Mouse (Mus musculus): ENCODE measurements around the gene Ncor2. TPM values are rescaled to one million over a fixed set of nuclear protein-coding genes. Genes with fewer than 3 reads are reported as not detected.

Ncor2 gene
- total RNA-seq, 2 experiments from 2014 or later = 183 to 200 TPM

- intact Hi-C loops (cut with DNase I) = no loop called here
- DNase-seq (ENCODE audit: low spot score in 2 of 2) = peak; percentile 57 to 87
Measured at GRCm38 (mm10) chr5:125174726-125175672, 4.0 kb downstream of the Ncor2 start.

- DNase-seq (ENCODE audit: low spot score in 2 of 2) = no peak
- intact Hi-C loops (cut with DNase I) = no loop called here
Measured at GRCm38 (mm10) chr5:125173868-125174267, 5.2 kb downstream of the Ncor2 start.

DNA sequence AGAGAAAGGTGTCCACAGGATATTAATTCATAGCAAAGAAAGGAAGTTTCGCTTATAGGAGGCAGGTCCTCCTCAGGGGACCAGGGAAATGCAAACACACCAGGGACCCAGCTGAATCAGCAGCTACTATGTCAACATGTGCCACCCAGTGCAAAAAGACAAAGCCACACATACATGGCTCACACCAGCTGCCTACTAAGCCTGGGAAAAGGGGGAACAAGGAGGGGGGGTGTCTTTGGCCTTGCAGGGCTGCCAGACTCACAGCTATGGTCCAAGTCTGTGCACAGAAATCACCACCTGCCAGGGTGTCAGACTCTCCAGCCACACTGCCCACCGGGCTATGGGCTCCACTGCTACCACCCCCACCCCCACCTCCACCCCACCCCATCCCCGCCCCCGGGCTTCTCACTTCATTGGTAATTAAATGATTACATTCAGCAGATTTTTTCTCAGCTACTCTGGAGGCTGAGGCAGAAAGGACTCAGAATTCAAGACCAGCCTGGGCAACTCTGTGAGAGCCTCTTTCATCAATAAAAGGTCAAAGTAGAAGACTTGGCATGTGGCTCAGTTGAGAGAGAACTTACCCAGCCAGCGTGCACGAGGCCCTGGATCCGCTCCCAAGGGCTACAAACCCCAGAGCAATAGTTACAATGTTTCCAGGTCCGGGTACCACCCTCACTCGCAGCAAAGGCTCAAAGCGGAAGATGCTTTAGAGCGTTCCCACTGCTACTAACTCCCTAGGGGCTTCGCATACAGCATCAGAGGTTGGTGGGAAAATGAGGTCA, 6.0 kb downstream of the Ncor2 start:
- intact Hi-C loops (cut with DNase I) = no loop called here
- peak in 1 of 2 experiments; percentile 47 for DNase-seq (ENCODE audit: low spot score in 2 of 2)

GRCm38 (mm10) chr5:125171259-125171658, 7.8 kb downstream of the Ncor2 start:
- no peak for DNase-seq (ENCODE audit: low spot score in 2 of 2)
- intact Hi-C loops (cut with DNase I) = no loop called here

DNA sequence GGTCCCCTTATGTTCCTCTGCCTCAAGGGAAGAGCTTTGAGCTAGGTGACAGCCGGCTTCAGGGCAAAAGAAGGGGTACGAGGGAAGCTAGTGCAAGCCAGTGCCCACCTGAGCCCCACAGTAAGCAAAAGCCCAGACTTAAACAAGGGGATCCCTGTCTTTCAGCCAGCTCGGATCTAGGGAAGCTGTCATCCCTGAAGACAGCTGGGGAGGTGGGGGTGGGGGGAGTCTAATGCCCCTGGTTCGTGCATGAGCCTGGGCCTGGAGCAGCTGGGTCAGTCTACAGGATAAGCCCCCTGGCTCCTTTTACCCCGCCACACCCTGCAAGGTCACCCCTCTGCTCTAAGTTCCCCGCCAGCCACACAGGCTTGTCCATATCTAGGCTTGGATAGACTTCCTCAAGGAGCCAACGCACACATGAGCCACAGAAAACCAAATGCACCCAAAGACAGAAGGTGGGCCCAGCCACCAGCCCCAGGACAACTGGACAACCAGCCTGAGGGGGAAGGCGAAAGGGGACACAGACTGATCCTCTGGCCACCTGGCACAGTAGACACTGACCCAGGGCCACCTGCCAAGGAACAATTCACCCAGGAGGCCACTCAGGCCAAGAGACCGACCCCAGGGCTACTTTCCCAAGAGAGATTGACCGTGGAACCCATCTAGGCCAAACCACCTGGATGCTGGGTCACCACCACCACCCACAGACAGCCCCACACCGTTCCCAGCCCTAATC, 8.7 kb downstream of the Ncor2 start:
- intact Hi-C loops (cut with DNase I) = no loop called here
- DNase-seq (ENCODE audit: low spot score in 2 of 2) = no peak

DNA sequence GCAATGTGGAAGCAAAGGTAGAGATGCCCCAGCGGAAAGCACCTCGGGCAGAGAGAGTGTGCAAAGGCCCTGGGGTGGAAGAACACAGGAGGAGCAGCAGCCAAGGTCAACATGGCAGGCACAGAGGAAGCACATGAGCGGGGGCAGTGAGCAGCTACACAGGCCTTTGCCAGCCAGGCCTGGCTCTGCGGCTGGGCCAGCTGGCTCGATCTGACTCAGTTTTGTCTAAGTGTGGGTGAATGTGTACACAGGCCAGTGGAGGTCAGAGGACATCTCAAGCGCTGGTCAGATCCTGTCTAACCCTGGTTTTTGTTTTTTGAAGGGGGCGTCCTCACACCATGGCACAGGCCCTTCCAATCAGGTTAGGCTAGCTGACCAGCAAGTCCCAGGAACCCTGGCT, 10.9 kb downstream of the Ncor2 start:
- no peak for DNase-seq (ENCODE audit: low spot score in 2 of 2)
- intact Hi-C loops (cut with DNase I) = no loop called here

- intact Hi-C loops (cut with DNase I) = no loop called here
- no peak for DNase-seq (ENCODE audit: low spot score in 2 of 2)
Measured at GRCm38 (mm10) chr5:125167524-125167923, 11.5 kb downstream of the Ncor2 start.

GRCm38 (mm10) chr5:125165993-125166392, 13.0 kb downstream of the Ncor2 start:
- intact Hi-C loops (cut with DNase I) = no loop called here
- DNase-seq (ENCODE audit: low spot score in 2 of 2) = no peak

DNA sequence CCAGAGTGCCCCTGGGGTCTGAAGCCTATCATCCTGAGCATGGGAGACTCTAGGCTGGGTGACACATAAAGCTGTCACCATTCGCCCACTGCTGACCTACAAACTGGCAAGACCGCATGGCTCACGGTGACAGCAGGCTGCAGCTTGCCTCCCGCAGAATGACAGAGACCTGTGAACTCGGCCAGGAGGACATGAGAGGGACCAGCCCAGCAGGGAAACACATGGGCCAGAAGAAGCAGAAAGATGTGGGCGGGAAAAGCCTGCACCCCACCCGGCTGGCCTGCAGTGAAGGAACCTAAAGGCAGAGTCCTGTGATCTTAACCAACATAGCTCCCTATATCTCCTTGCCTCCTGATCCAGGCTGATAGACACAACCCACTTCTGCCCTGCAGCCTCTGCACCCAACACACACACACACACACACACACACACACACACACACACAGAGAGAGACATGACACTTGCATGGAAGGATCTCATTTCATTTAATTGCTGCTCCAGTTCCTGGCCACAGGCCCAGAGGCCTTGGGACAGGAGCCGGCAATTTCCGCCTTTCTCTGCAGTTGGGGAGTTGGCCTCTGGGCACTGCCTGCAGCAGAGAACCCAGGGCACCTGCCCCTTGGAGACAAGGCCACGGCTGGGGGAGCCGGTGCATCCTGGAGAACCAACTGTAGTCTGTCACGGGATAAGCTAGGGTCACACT, 14.4 kb downstream of the Ncor2 start:
- intact Hi-C loops (cut with DNase I) = no loop called here
- no peak for DNase-seq (ENCODE audit: low spot score in 2 of 2)

- no peak for DNase-seq (ENCODE audit: low spot score in 2 of 2)
- intact Hi-C loops (cut with DNase I) = no loop called here
Measured at GRCm38 (mm10) chr5:125163441-125164050, 15.5 kb downstream of the Ncor2 start.

DNA sequence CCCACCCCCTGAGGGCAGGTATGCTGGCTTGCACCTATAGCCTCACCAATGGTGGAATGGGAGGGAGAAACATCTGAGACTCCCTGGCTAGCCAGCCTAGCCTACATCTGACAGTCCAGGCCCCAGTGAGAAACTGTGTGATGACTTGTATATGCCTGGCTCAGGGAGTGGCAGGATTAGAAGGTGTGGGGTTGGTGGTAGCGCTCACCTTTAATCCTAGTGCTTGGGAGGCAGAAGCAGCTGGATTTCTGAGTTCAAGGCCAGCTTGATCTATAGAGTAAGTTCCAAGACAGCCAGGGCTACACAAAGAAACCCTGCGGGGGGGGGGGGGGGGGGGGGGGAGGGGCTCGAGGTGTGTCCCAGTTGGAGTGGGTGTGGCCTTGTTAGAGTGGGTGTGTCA, 16.6 kb downstream of the Ncor2 start:
- intact Hi-C loops (cut with DNase I) = no loop called here
- DNase-seq (ENCODE audit: low spot score in 2 of 2) = no peak

GRCm38 (mm10) chr5:125159804-125160405, 19.1 kb downstream of the Ncor2 start:
- intact Hi-C loops (cut with DNase I) = no loop called here
- DNase-seq (ENCODE audit: low spot score in 2 of 2) = no peak

GRCm38 (mm10) chr5:125159293-125159692, 19.7 kb downstream of the Ncor2 start:
- peak; percentile 48 to 61 for DNase-seq (ENCODE audit: low spot score in 2 of 2)
- intact Hi-C loops (cut with DNase I) = no loop called here

DNA sequence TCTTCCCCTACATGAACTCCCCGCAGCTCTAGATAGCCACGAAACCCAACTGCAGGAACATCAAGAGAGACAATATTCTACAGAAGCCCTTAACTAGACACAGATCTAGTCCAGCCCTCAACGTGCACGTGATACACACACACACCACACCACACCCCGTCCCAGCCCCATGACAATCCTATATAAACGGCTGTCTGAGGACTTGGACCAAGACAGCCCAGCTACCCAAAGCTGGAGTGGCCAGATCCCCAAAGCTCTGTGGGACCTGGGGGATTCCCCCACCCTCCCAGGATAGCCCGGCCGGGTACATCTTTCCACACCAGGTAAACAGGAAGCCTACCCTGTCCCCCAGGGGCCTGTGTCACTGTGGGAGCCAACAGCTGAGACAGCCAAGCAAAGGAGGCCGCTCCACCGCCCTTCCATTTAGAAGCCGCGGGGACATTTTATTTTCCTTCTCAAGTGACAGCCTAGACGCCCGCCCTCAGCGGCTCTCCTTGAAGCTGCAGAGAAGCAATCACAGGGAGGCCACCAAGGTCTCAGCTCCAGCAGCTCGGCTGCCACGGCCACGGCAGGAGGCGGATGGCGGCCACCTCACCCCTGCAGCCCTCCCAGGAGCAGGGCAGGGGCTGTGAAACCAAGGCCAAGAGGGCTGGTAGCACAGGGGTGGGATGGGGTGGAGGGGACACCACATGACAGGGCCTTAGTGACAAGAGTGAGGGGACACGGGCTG, 20.6 kb downstream of the Ncor2 start:
- intact Hi-C loops (cut with DNase I) = no loop called here
- no peak for DNase-seq (ENCODE audit: low spot score in 2 of 2)

GRCm38 (mm10) chr5:125157375-125158033, 21.5 kb downstream of the Ncor2 start:
- intact Hi-C loops (cut with DNase I) = no loop called here
- DNase-seq (ENCODE audit: low spot score in 2 of 2) = no peak

GRCm38 (mm10) chr5:125156418-125157205, 22.4 kb downstream of the Ncor2 start:
- DNase-seq (ENCODE audit: low spot score in 2 of 2) = no peak
- intact Hi-C loops (cut with DNase I) = no loop called here

DNA sequence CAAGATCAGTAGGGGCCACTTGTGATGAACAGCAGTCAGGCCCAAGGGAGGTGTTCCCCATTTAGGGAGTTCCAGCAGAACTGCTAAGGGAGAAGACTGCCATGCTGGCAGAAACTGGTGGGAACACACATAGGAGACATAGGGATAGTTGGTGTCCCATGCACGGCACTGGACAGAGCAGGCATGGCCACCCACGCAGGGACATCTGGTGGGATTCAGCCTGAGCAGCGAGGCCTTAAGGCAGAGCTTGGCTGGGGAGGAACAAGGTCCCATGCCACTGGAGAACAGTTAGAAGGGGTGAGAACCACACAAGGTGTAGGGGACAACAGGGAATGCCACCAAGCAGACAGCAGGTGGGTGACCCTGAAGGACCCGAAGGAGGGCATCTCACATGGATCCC, 23.6 kb downstream of the Ncor2 start:
- intact Hi-C loops (cut with DNase I) = no loop called here
- no peak for DNase-seq (ENCODE audit: low spot score in 2 of 2)
